Mouse (Mus musculus): ENCODE results near the gene Kcnq4. TPM values are rescaled to one million over a fixed set of nuclear protein-coding genes. Genes with fewer than 3 reads are reported as not detected.

The Kcnq4 gene
- polyA plus RNA-seq, 1 experiment from 2014 or later: 3.5 TPM

- Histone ChIP-seq H3K27me3 (peaks cover 62% of the 10 kb centered on the region), H3K27ac (no peak overlapping the region), H3K9ac (peak overlapping the region; percentile 65), H3K36me3 (replicated peaks) (no peaks in the 10 kb centered on the region), H3K9me3 (no peaks in the 10 kb centered on the region), H3K4me1 (peaks cover 15% of the 10 kb centered on the region), H3K4me3 (replicated peaks) (peak overlapping the region; percentile 63), H3K4me2 (peak overlapping the region; percentile 100)
- ATAC-seq (ENCODE audit: low FRiP score): peak; percentile 55
- WGBS: under 1% methylated on average over 42 of the region's 50 CpGs
Measured at GRCm38 (mm10) chr4:120667045-120667501, 81.3 kb downstream of the Kcnq4 start.

GRCm38 (mm10) chr4:120666358-120667024 lies 81.9 kb downstream of the Kcnq4 start, which contains the start of gene Cited4:
TSS of gene Cited4 (plus strand) at chr4:120666572.
- Histone ChIP-seq H3K4me2 (peak within 1 kb of the TSS; percentile 100), H3K36me3 (replicated peaks) (no peaks in the 10 kb centered on the region), H3K9me3 (no peaks in the 10 kb centered on the region), H3K27me3 (peaks cover 63% of the 10 kb centered on the region), H3K4me3 (replicated peaks) (peak within 1 kb of the TSS; percentile 63), H3K27ac (no peak within 1 kb of the TSS), H3K4me1 (peaks cover 15% of the 10 kb centered on the region), H3K9ac (peak within 1 kb of the TSS; percentile 65)
- 1% methylated on average over 47 of the region's 50 CpGs for WGBS
- peak; percentile 90 for ATAC-seq (ENCODE audit: low FRiP score)

- Histone ChIP-seq H3K27ac (no peak overlapping the region), H3K4me2 (peak overlapping the region; percentile 100; the same call in 1 of the 2 replicates), H3K9me3 (no peaks in the 10 kb centered on the region), H3K9ac (no peak overlapping the region), H3K4me1 (peaks cover 15% of the 10 kb centered on the region), H3K27me3 (peaks cover 56% of the 10 kb centered on the region), H3K36me3 (replicated peaks) (no peaks in the 10 kb centered on the region), H3K4me3 (replicated peaks) (no peak overlapping the region)
- no peak for ATAC-seq (ENCODE audit: low FRiP score)
- 72% methylated on average over 7 of the region's 7 CpGs for WGBS
Measured at GRCm38 (mm10) chr4:120665782-120666181, 82.6 kb downstream of the Kcnq4 start.

- peaks cover 51% of the 10 kb centered on the region for H3K27me3 ChIP-seq
- no peak overlapping the region for H3K4me2 ChIP-seq
- no peak overlapping the region for H3K9ac ChIP-seq
- H3K4me3 ChIP-seq (replicated peaks): no peak overlapping the region
- no peak for ATAC-seq (ENCODE audit: low FRiP score)
- WGBS: 39% methylated on average over 4 of the region's 4 CpGs
- H3K27ac ChIP-seq: no peak overlapping the region
- H3K36me3 ChIP-seq (replicated peaks): no peaks in the 10 kb centered on the region
- peaks cover 15% of the 10 kb centered on the region for H3K4me1 ChIP-seq
- H3K9me3 ChIP-seq: no peaks in the 10 kb centered on the region
Measured at GRCm38 (mm10) chr4:120665144-120665700, 83.2 kb downstream of the Kcnq4 start.

- ATAC-seq (ENCODE audit: low FRiP score): no peak
- WGBS: 78% methylated on average over 2 of the region's 2 CpGs
Measured at GRCm38 (mm10) chr4:120664601-120665000, 83.8 kb downstream of the Kcnq4 start.

GRCm38 (mm10) chr4:120660485-120660884 lies 87.9 kb downstream of the Kcnq4 start:
- H3K4me2 ChIP-seq: no peak overlapping the region
- WGBS: 75% methylated on average over 4 of the region's 4 CpGs
- ATAC-seq (ENCODE audit: low FRiP score): no peak
- H3K36me3 ChIP-seq (replicated peaks): no peaks in the 10 kb centered on the region
- H3K27ac ChIP-seq: no peak overlapping the region
- H3K9me3 ChIP-seq: no peaks in the 10 kb centered on the region
- peaks cover 9% of the 10 kb centered on the region; the same call in 1 of the 2 replicates for H3K27me3 ChIP-seq
- H3K4me1 ChIP-seq: no peaks in the 10 kb centered on the region
- H3K9ac ChIP-seq: no peak overlapping the region
- no peak overlapping the region for H3K4me3 ChIP-seq (replicated peaks)

More at GRCm38 (mm10) chr4:120664601-120665000, 83.8 kb downstream of the Kcnq4 start:
- H3K27ac ChIP-seq: no peak overlapping the region
- no peak overlapping the region for H3K9ac ChIP-seq
- no peak overlapping the region for H3K4me2 ChIP-seq
- H3K4me3 ChIP-seq (replicated peaks): no peak overlapping the region
- no peaks in the 10 kb centered on the region for H3K36me3 ChIP-seq (replicated peaks)
- H3K4me1 ChIP-seq: peaks cover 15% of the 10 kb centered on the region
- peaks cover 48% of the 10 kb centered on the region for H3K27me3 ChIP-seq
- H3K9me3 ChIP-seq: no peaks in the 10 kb centered on the region

GRCm38 (mm10) chr4:120655898-120656297 lies 92.5 kb downstream of the Kcnq4 start:
- H3K4me2 ChIP-seq: no peak overlapping the region
- H3K4me1 ChIP-seq: no peaks in the 10 kb centered on the region
- no peaks in the 10 kb centered on the region for H3K36me3 ChIP-seq (replicated peaks)
- WGBS: 85% methylated on average over 8 of the region's 8 CpGs
- no peak for ATAC-seq (ENCODE audit: low FRiP score)
- H3K4me3 ChIP-seq (replicated peaks): no peak overlapping the region
- H3K27ac ChIP-seq: no peak overlapping the region
- no peaks in the 10 kb centered on the region for H3K9me3 ChIP-seq
- H3K27me3 ChIP-seq: peaks cover 27% of the 10 kb centered on the region
- H3K9ac ChIP-seq: no peak overlapping the region

- Histone ChIP-seq H3K4me3 (replicated peaks) (peak overlapping the region; percentile 57), H3K9ac (peak overlapping the region; percentile 62), H3K9me3 (no peaks in the 10 kb centered on the region), H3K4me2 (peak overlapping the region; percentile 93), H3K36me3 (replicated peaks) (no peaks in the 10 kb centered on the region), H3K27me3 (peaks cover 61% of the 10 kb centered on the region), H3K4me1 (peaks cover 9% of the 10 kb centered on the region), H3K27ac (no peak overlapping the region)
- WGBS: 25% methylated on average over 7 of the region's 7 CpGs
- no peak for ATAC-seq (ENCODE audit: low FRiP score)
Measured at GRCm38 (mm10) chr4:120650208-120650592, 98.2 kb downstream of the Kcnq4 start.

- peaks cover 9% of the 10 kb centered on the region for H3K4me1 ChIP-seq
- H3K9me3 ChIP-seq: no peaks in the 10 kb centered on the region
- WGBS: 4% methylated on average over 53 of the region's 55 CpGs
- H3K36me3 ChIP-seq (replicated peaks): no peaks in the 10 kb centered on the region
- peaks cover 56% of the 10 kb centered on the region for H3K27me3 ChIP-seq
- H3K27ac ChIP-seq: no peak overlapping the region
- ATAC-seq (ENCODE audit: low FRiP score): peak; percentile 77
- peak overlapping the region; percentile 93 for H3K4me2 ChIP-seq
- peak overlapping the region; percentile 57 for H3K4me3 ChIP-seq (replicated peaks)
- peak overlapping the region; percentile 62 for H3K9ac ChIP-seq
Measured at GRCm38 (mm10) chr4:120649369-120650207, 98.8 kb downstream of the Kcnq4 start.

MicroRNAs encoded within 50 kb of the gene (microRNA counts, 519-probe panel; counts per million panel counts)
- microRNA mmu-miR-30e: 2,487 counts per million, percentile 16 among the panel's probes with 10 or more counts

Small RNA genes within 50 kb of the gene (microRNA-seq; reads per million reads assigned to microRNA genes)
- gene Mir30c-1 (89.6 reads per million, percentile 48 among the genes with 10 or more reads in this experiment), gene Mir30e (not detected), gene Mir30f (not detected)

Other genes starting within 250 kb of the Kcnq4 start
- gene Slfnl1, start 216.4 kb downstream of the Kcnq4 start, polyA plus RNA-seq (2016; fragmentation: Nextera tagmentation; extraction: Ambion mirVana): not detected in 2 replicates
- 128 and 132 TPM in 2 replicates for gene Ctps, start 178.3 kb downstream of the Kcnq4 start, polyA plus RNA-seq (2016; fragmentation: Nextera tagmentation; extraction: Ambion mirVana)
- gene Gm8439, start 159.9 kb downstream of the Kcnq4 start, polyA plus RNA-seq (2016; fragmentation: Nextera tagmentation; extraction: Ambion mirVana): not detected in 2 replicates
- 4.2 and 4.8 TPM in 2 replicates for gene Cited4, start 82.0 kb downstream of the Kcnq4 start, polyA plus RNA-seq (2016; fragmentation: Nextera tagmentation; extraction: Ambion mirVana)
- gene Nfyc, start 83.0 kb upstream of the Kcnq4 start, polyA plus RNA-seq (2016; fragmentation: Nextera tagmentation; extraction: Ambion mirVana): 110 and 117 TPM in 2 replicates
- 6.2 and 7.3 TPM in 2 replicates for gene Rims3, start 106.2 kb upstream of the Kcnq4 start, polyA plus RNA-seq (2016; fragmentation: Nextera tagmentation; extraction: Ambion mirVana)
- gene Exo5, start 176.4 kb upstream of the Kcnq4 start, polyA plus RNA-seq (2016; fragmentation: Nextera tagmentation; extraction: Ambion mirVana): 36.3 and 38.3 TPM in 2 replicates
- 9.5 and 9.6 TPM in 2 replicates for gene Zfp69, start 203.1 kb upstream of the Kcnq4 start, polyA plus RNA-seq (2016; fragmentation: Nextera tagmentation; extraction: Ambion mirVana)

Data from forebrain, embryonic 12.5 days (tissue).